Mouse (Mus musculus) heart, postnatal 0 days (tissue): Measurements from ENCODE around the gene P3h3.

Experiments used
- CTCF ChIP-seq: IDR thresholded peaks from 2 replicates; pipeline ENCODE4 v1.5.1; 2016; ENCODE audit warnings: antibody characterized with exemption, control low read depth, low read depth
- EP300 ChIP-seq: IDR thresholded peaks from 2 replicates; pipeline ENCODE4 v1.6.1; 2016; ENCODE audit warnings: antibody characterized with exemption, low read depth

DNA sequence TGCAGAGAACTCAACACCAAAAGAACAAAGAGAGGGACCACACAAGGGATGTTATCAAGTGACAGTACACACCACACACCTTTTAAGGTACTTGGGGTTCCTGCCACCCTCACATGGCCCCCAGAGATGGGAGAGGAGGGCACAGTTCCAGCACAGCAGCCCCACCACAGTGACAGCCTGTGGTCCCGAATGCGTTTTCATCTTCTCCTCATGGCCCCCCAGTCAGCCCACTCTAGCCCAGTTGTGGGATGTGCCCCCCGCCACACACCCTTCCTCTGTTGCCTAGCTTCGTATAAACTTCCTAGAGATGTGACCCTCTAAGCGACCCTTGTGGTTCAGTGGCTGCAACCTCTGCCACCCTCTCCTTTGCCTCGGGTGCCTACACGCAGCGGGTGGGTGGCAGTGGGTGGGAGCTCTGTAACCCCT is 28.4 kb upstream of the P3h3 start:
- TF ChIP-seq CTCF: no peak
- TF ChIP-seq EP300: no peak
